Mouse (Mus musculus): Measurements from ENCODE around the gene Ccr10. TPM values are rescaled to one million over a fixed set of nuclear protein-coding genes. Genes with fewer than 3 reads are reported as not detected.
"Not testable (repeated sequence)": the region's sequence is repeated elsewhere in the genome, so short reads cannot be mapped to it uniquely, and the experiment has no call there.

Gene Ccr10
- polyA plus RNA-seq, 1 experiment from 2014 or later = 0.13 TPM

- Histone ChIP-seq H3K27ac (replicated peaks; ENCODE audit: low read depth, low read length) (no peak overlapping the region), H3K36me3 (ENCODE audit: control insufficient read depth, insufficient read depth, low read length) (no peaks in the 10 kb centered on the region), H3K4me3 (ENCODE audit: low read depth, low read length) (no peak overlapping the region), H3K27me3 (ENCODE audit: control insufficient read depth, insufficient read depth, low read length) (no peaks in the 10 kb centered on the region), H3K9me3 (ENCODE audit: control insufficient read depth, low read length) (no peaks in the 10 kb centered on the region), H3K4me2 (ENCODE audit: low read depth, severe bottlenecking) (no peak overlapping the region), H3K4me1 (ENCODE audit: control insufficient read depth, insufficient read depth, low read length) (no peaks in the 10 kb centered on the region), H3K9ac (ENCODE audit: low read length) (no peak overlapping the region)
- ATAC-seq (ENCODE audit: insufficient number of reproducible peaks, low FRiP score, low TSS enrichment, low read depth) (no peak), DNase-seq (ENCODE audit: low spot score) (no peak)
- WGBS = 81% methylated on average over 13 of the region's 13 CpGs
These were observed 40.9 kb downstream of the Ccr10 start for GRCm38 (mm10) chr11:101134217-101134865.

DNA sequence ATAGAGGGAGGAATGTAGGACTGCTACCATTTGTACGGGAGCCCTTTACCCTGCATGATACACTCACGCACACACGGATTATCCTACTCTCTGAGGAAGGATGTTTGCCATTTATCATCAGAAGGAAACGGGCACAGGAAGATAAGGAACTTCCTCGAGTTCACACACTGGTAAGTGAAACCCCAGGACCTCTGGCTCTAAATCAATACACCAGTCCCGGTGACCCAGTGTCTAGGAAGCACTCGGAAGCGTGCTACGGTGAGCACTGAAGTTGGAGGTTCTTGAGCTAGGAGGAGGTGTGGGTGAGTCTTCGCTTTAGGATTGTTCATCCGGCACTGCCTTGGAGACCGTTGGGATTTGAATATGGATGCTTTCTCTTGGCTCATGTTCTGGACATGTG lies 42.2 kb downstream of the Ccr10 start:
- no peak overlapping the region for H3K4me3 ChIP-seq (ENCODE audit: low read depth, low read length)
- no peak for DNase-seq (ENCODE audit: low spot score)
- H3K27me3 ChIP-seq (ENCODE audit: control insufficient read depth, insufficient read depth, low read length) = no peaks in the 10 kb centered on the region
- ATAC-seq (ENCODE audit: insufficient number of reproducible peaks, low FRiP score, low TSS enrichment, low read depth) = no peak
- H3K9ac ChIP-seq (ENCODE audit: low read length) = no peak overlapping the region
- no peaks in the 10 kb centered on the region for H3K9me3 ChIP-seq (ENCODE audit: control insufficient read depth, low read length)
- H3K36me3 ChIP-seq (ENCODE audit: control insufficient read depth, insufficient read depth, low read length) = no peaks in the 10 kb centered on the region
- H3K4me2 ChIP-seq (ENCODE audit: low read depth, severe bottlenecking) = no peak overlapping the region
- WGBS = 78% methylated on average over 12 of the region's 12 CpGs
- H3K4me1 ChIP-seq (ENCODE audit: control insufficient read depth, insufficient read depth, low read length) = no peaks in the 10 kb centered on the region
- no peak overlapping the region for H3K27ac ChIP-seq (replicated peaks; ENCODE audit: low read depth, low read length)

- H3K4me3 ChIP-seq (ENCODE audit: low read depth, low read length) = no peak overlapping the region
- no peaks in the 10 kb centered on the region for H3K9me3 ChIP-seq (ENCODE audit: control insufficient read depth, low read length)
- no peaks in the 10 kb centered on the region; the same call in 1 of the 2 replicates for H3K36me3 ChIP-seq (ENCODE audit: control insufficient read depth, insufficient read depth, low read length)
- ATAC-seq (ENCODE audit: insufficient number of reproducible peaks, low FRiP score, low TSS enrichment, low read depth) (no peak), DNase-seq (ENCODE audit: low spot score) (peak; percentile 50)
- WGBS = 89% methylated on average over 6 of the region's 6 CpGs
- no peak overlapping the region for H3K9ac ChIP-seq (ENCODE audit: low read length)
- no peak overlapping the region for H3K27ac ChIP-seq (replicated peaks; ENCODE audit: low read depth, low read length)
- no peaks in the 10 kb centered on the region for H3K4me1 ChIP-seq (ENCODE audit: control insufficient read depth, insufficient read depth, low read length)
- H3K27me3 ChIP-seq (ENCODE audit: control insufficient read depth, insufficient read depth, low read length) = no peaks in the 10 kb centered on the region
- no peak overlapping the region for H3K4me2 ChIP-seq (ENCODE audit: low read depth, severe bottlenecking)
These were observed 43.5 kb downstream of the Ccr10 start for GRCm38 (mm10) chr11:101131701-101132100.

- ATAC-seq (ENCODE audit: insufficient number of reproducible peaks, low FRiP score, low TSS enrichment, low read depth) (no peak), DNase-seq (ENCODE audit: low spot score) (no peak)
- Histone ChIP-seq H3K4me3 (ENCODE audit: low read depth, low read length) (no peak overlapping the region), H3K27me3 (ENCODE audit: control insufficient read depth, insufficient read depth, low read length) (no peaks in the 10 kb centered on the region), H3K4me2 (ENCODE audit: low read depth, severe bottlenecking) (no peak overlapping the region), H3K36me3 (ENCODE audit: control insufficient read depth, insufficient read depth, low read length) (peaks cover 4% of the 10 kb centered on the region), H3K4me1 (ENCODE audit: control insufficient read depth, insufficient read depth, low read length) (no peaks in the 10 kb centered on the region), H3K9ac (ENCODE audit: low read length) (no peak overlapping the region), H3K27ac (replicated peaks; ENCODE audit: low read depth, low read length) (no peak overlapping the region), H3K9me3 (ENCODE audit: control insufficient read depth, low read length) (no peaks in the 10 kb centered on the region)
- 98% methylated on average over 2 of the region's 2 CpGs for WGBS
These were observed 44.1 kb downstream of the Ccr10 start for GRCm38 (mm10) chr11:101131187-101131586.

DNA sequence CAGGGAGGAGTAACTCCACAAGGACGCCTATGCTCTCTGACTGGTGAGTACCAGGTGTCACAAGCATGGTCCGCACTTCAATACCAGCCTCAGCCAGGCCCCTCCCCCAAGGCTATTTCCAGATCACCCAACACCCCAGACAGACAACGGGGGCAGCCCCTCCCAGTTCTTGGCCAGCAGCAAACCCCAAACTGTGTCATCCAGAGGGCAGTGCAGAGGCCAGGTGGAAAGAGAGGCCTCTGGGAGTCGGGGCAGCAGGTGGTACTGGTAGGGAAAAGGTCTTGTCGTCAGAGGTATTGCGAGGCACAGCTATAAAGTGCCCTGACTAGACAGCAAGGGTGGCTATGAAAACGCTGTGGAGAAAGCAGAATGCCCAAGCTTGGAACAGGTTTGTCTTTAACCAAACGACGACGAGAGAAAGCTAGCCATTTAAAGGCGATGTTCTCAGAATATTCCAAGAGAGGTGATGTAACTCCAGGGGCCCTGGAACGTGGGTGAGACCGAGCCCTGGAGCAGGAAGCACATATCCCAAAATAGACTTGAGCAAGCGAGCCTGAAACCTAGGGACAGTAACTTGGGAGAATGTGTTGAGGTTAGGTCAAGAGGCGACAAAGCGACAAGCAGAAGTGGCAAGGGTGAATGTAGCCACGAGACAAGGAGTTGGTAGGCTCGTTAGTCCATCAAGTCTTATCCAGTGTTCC lies 45.0 kb downstream of the Ccr10 start:
- Histone ChIP-seq H3K4me1 (ENCODE audit: control insufficient read depth, insufficient read depth, low read length) (no peaks in the 10 kb centered on the region), H3K27me3 (ENCODE audit: control insufficient read depth, insufficient read depth, low read length) (no peaks in the 10 kb centered on the region), H3K4me2 (ENCODE audit: low read depth, severe bottlenecking) (no peak overlapping the region), H3K27ac (replicated peaks; ENCODE audit: low read depth, low read length) (no peak overlapping the region), H3K4me3 (ENCODE audit: low read depth, low read length) (no peak overlapping the region), H3K9ac (ENCODE audit: low read length) (no peak overlapping the region), H3K36me3 (ENCODE audit: control insufficient read depth, insufficient read depth, low read length) (peaks cover 13% of the 10 kb centered on the region), H3K9me3 (ENCODE audit: control insufficient read depth, low read length) (no peaks in the 10 kb centered on the region)
- no peak for DNase-seq (ENCODE audit: low spot score)
- WGBS = 40% methylated on average over 18 of the region's 18 CpGs
- ATAC-seq (ENCODE audit: insufficient number of reproducible peaks, low FRiP score, low TSS enrichment, low read depth) = no peak

DNA sequence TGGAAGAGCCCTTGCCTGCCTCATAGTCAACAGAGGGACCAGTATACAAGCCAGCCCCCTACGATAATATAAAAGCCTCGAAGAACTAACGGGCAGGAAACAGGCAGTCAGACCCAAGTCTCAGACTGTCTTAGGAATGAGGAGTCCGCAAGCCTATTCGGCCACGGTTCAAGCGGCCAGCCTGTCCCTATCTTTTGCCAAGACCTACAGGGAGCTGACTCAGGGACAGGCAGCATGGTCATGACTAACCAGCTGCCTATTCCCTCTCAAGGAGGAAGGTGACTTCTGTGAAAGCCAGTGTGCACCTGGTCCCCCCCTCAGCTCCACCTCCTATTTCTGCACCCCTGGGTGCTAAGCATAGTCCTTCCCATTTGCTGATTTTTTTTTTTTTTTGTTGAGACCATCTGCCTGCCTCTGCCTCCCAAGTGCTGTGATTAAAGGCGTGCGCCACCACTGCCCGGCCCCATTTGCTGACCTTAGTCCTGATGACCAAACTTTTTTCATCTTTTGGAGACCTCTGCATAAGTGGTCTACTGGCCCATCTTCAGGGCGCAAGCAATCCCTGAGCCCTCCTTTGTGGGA lies 46.2 kb downstream of the Ccr10 start:
- Histone ChIP-seq H3K4me2 (ENCODE audit: low read depth, severe bottlenecking) (no peak overlapping the region), H3K9me3 (ENCODE audit: control insufficient read depth, low read length) (no peaks in the 10 kb centered on the region), H3K27me3 (ENCODE audit: control insufficient read depth, insufficient read depth, low read length) (no peaks in the 10 kb centered on the region), H3K36me3 (ENCODE audit: control insufficient read depth, insufficient read depth, low read length) (peaks cover 13% of the 10 kb centered on the region), H3K27ac (replicated peaks; ENCODE audit: low read depth, low read length) (no peak overlapping the region), H3K4me3 (ENCODE audit: low read depth, low read length) (no peak overlapping the region), H3K9ac (ENCODE audit: low read length) (no peak overlapping the region), H3K4me1 (ENCODE audit: control insufficient read depth, insufficient read depth, low read length) (no peaks in the 10 kb centered on the region)
- 82% methylated on average over 11 of the region's 11 CpGs for WGBS
- ATAC-seq (ENCODE audit: insufficient number of reproducible peaks, low FRiP score, low TSS enrichment, low read depth) = no peak
- DNase-seq (ENCODE audit: low spot score) = no peak

GRCm38 (mm10) chr11:101127075-101127474 lies 48.2 kb downstream of the Ccr10 start:
- peaks cover 13% of the 10 kb centered on the region for H3K36me3 ChIP-seq (ENCODE audit: control insufficient read depth, insufficient read depth, low read length)
- H3K27ac ChIP-seq (replicated peaks; ENCODE audit: low read depth, low read length) = no peak overlapping the region
- no peak overlapping the region for H3K9ac ChIP-seq (ENCODE audit: low read length)
- ATAC-seq (ENCODE audit: insufficient number of reproducible peaks, low FRiP score, low TSS enrichment, low read depth) (no peak), DNase-seq (ENCODE audit: low spot score) (no peak)
- no peaks in the 10 kb centered on the region for H3K27me3 ChIP-seq (ENCODE audit: control insufficient read depth, insufficient read depth, low read length)
- H3K9me3 ChIP-seq (ENCODE audit: control insufficient read depth, low read length) = no peaks in the 10 kb centered on the region
- H3K4me3 ChIP-seq (ENCODE audit: low read depth, low read length) = no peak overlapping the region
- 94% methylated on average over 1 of the region's 1 CpGs for WGBS
- H3K4me1 ChIP-seq (ENCODE audit: control insufficient read depth, insufficient read depth, low read length) = no peaks in the 10 kb centered on the region
- no peak overlapping the region for H3K4me2 ChIP-seq (ENCODE audit: low read depth, severe bottlenecking)

DNA sequence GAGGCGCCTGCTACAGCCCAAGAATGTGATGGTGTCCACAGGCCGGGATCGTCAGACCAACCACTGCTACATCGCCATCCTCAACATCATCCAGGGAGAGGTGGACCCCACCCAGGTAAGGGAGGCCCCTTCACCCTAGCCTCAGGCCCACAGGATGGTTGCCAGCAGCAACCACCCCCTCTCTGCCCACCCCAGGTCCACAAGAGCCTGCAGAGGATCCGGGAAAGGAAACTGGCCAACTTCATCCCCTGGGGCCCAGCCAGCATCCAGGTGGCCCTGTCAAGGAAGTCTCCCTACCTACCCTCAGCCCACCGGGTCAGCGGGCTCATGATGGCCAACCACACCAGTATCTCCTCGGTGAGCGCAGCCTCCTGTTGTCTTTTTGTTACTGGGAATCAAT lies 50.2 kb downstream of the Ccr10 start:
- not testable (repeated sequence) for H3K4me3 ChIP-seq (ENCODE audit: low read depth, low read length); H3K27me3 ChIP-seq (ENCODE audit: control insufficient read depth, insufficient read depth, low read length); H3K4me1 ChIP-seq (ENCODE audit: control insufficient read depth, insufficient read depth, low read length); H3K27ac ChIP-seq (replicated peaks; ENCODE audit: low read depth, low read length); DNase-seq (ENCODE audit: low spot score); ATAC-seq (ENCODE audit: insufficient number of reproducible peaks, low FRiP score, low TSS enrichment, low read depth); H3K9me3 ChIP-seq (ENCODE audit: control insufficient read depth, low read length); H3K4me2 ChIP-seq (ENCODE audit: low read depth, severe bottlenecking); H3K9ac ChIP-seq (ENCODE audit: low read length)
- H3K36me3 ChIP-seq (ENCODE audit: control insufficient read depth, insufficient read depth, low read length) = peaks cover 13% of the 10 kb centered on the region
- 96% methylated on average over 7 of the region's 9 CpGs for WGBS
